Mouse (Mus musculus) ES-E14 (cell line): Measurements from ENCODE around the gene Abhd2. TPM values are rescaled to one million over a fixed set of nuclear protein-coding genes. Genes with fewer than 3 reads are reported as not detected.

Experiments used
- DNase-seq: peaks from one replicate; pipeline ENCODE4 v3.0.0-alpha.2; 2013; ENCODE audit warnings: low read depth, low spot score
- H3K27ac ChIP-seq: 2 replicates; pipeline ENCODE4 v1.5.1; 2012; ENCODE audit warnings: low read depth, mild to moderate bottlenecking, low read length, moderate library complexity, mixed read lengths; ENCODE audit not compliant: poor library complexity, insufficient read depth, severe bottlenecking
- H3K36me3 ChIP-seq: 2 replicates; pipeline ENCODE4 v1.6.1; 2012; ENCODE audit warnings: mild to moderate bottlenecking, low read length, moderate library complexity, mixed read lengths; ENCODE audit not compliant: control insufficient read depth, poor library complexity, insufficient read depth, severe bottlenecking
- H3K4me1 ChIP-seq, 2 experiments: fragments of 150-350 bp in 1 of 2; sonication (generic) in 1 of 2; 2 replicates each; pipeline ENCODE4 v1.6.1; 2012; ENCODE audit warnings: low read length in 2 of 2, mild to moderate bottlenecking in 1 of 2, mixed read lengths in 1 of 2; ENCODE audit not compliant: control insufficient read depth in 2 of 2, insufficient read depth in 2 of 2, poor library complexity in 1 of 2
- H3K4me3 ChIP-seq, 2 experiments: fragments of 150-350 bp in 1 of 2; sonication (generic) in 1 of 2; 2 replicates each; pipeline ENCODE4 v1.5.1; 2012; ENCODE audit warnings: low read length in 2 of 2, low read depth in 1 of 2, mild to moderate bottlenecking in 1 of 2, mixed read lengths in 1 of 2; ENCODE audit not compliant: insufficient read depth in 1 of 2, poor library complexity in 1 of 2, severe bottlenecking in 1 of 2
- H3K9ac ChIP-seq: 2 replicates; pipeline ENCODE4 v1.6.1; 2012; ENCODE audit warnings: low read depth, mild to moderate bottlenecking, low read length, mixed read lengths; ENCODE audit not compliant: poor library complexity, insufficient read depth, severe bottlenecking
- H3K9me3 ChIP-seq: fragments of 150-350 bp; sonication (generic); 2 replicates; pipeline ENCODE4 v1.6.1; 2012; ENCODE audit warnings: low read depth, mild to moderate bottlenecking, low read length; ENCODE audit not compliant: control insufficient read depth, insufficient read depth
- CHD2 ChIP-seq: IDR thresholded peaks from 2 replicates; pipeline ENCODE4 v1.6.1; 2014; ENCODE audit warnings: mild to moderate bottlenecking, low read depth, low read length, inconsistent platforms
- HCFC1 ChIP-seq: IDR thresholded peaks from 2 replicates; pipeline ENCODE4 v1.6.1; 2012; ENCODE audit warnings: low read length, inconsistent platforms, borderline replicate concordance; ENCODE audit not compliant: insufficient read depth
- MAFK ChIP-seq: IDR thresholded peaks from 2 replicates; pipeline ENCODE4 v1.6.1; 2014; ENCODE audit warnings: mild to moderate bottlenecking, low read depth, low read length, inconsistent platforms; ENCODE audit not compliant: insufficient read depth
- ZC3H11A ChIP-seq: IDR thresholded peaks from 2 replicates; pipeline ENCODE4 v1.6.1; 2012; ENCODE audit warnings: low read depth, mild to moderate bottlenecking, inconsistent platforms, low read length, borderline replicate concordance
- ZNF384 ChIP-seq: IDR thresholded peaks from 2 replicates; pipeline ENCODE4 v1.6.1; 2012; ENCODE audit warnings: low read depth, low read length, inconsistent platforms
- in situ Hi-C, 2 experiments: fragments of 600-800 bp; cut with MboI; formaldehyde crosslinking; loops; one replicate each; pipeline ENCODE4 v1.15.1; 2025; ENCODE audit warnings: low sequenced_read_pairs in 2 of 2, inconsistent platforms in 1 of 2; ENCODE audit not compliant: unreplicated experiment in 2 of 2
- total RNA-seq: library from RNA; depleted of rRNA; stranded (reverse); fragments of 300-350 nt; gene quantifications from 2 replicates; pipeline ENCODE4 v1.2.3, GENCODE M21; 2012

The Abhd2 gene
- total RNA-seq, 1 experiment: 58.9 TPM

- Histone ChIP-seq H3K27ac (no peak overlapping the region), H3K4me3 (no peak overlapping the region), H3K36me3 (peaks cover 19% of the 10 kb centered on the region; the same call in 1 of the 2 replicates), H3K4me1 (peaks cover 0 to 5% of the 10 kb centered on the region in 2 experiments; a peak in 1 of 4 replicates), H3K9ac (no peak overlapping the region), H3K9me3 (no peaks in the 10 kb centered on the region)
- in situ Hi-C loops: loop anchor here (25.0 kb wide), 2 partner anchors 213 to 413 kb away; partner anchors contain the start of genes Hapln3 (in 2 of the 2) and Mfge8 (in 2 of the 2)
- DNase-seq: peak; percentile 66
- peak; percentile 85 for TF ChIP-seq ZC3H11A
- no peak for TF ChIP-seq ZNF384
Measured at GRCm38 (mm10) chr7:79349738-79350386, 76.9 kb downstream of the Abhd2 start.

- TF ChIP-seq HCFC1 (no peak), CHD2 (no peak), MAFK (no peak), ZC3H11A (no peak), ZNF384 (no peak)
- Histone ChIP-seq H3K9ac (no peak overlapping the region), H3K36me3 (peaks cover 13% of the 10 kb centered on the region), H3K27ac (no peak overlapping the region), H3K9me3 (no peaks in the 10 kb centered on the region), H3K4me3 (no peak overlapping the region), H3K4me1 (0 out of 4 replicates have a peak, but pooled peaks cover 0 to 4% of the 10 kb centered on the region in 2 experiments)
- DNase-seq: no peak
- in situ Hi-C loops: loop anchor here (25.0 kb wide), 2 partner anchors 221 to 421 kb away; partner anchors contain the start of genes Hapln3 (in 2 of the 2) and Mfge8 (in 2 of the 2)
Measured at GRCm38 (mm10) chr7:79358350-79359182, 85.6 kb downstream of the Abhd2 start.

GRCm38 (mm10) chr7:79359183-79359435 lies 86.1 kb downstream of the Abhd2 start:
- in situ Hi-C loops: loop anchor here (25.0 kb wide), 2 partner anchors 222 to 422 kb away; partner anchors contain the start of genes Hapln3 (in 2 of the 2) and Mfge8 (in 2 of the 2)
- H3K9ac ChIP-seq: no peak overlapping the region
- H3K4me3 ChIP-seq: no peak overlapping the region
- DNase-seq: no peak
- H3K9me3 ChIP-seq: no peaks in the 10 kb centered on the region
- H3K27ac ChIP-seq: no peak overlapping the region
- TF ChIP-seq CHD2 (no peak), ZNF384 (no peak), ZC3H11A (no peak), HCFC1 (no peak), MAFK (no peak)
- peaks cover 13% of the 10 kb centered on the region for H3K36me3 ChIP-seq
- 0 out of 4 replicates have a peak, but pooled peaks cover 0 to 4% of the 10 kb centered on the region in 2 experiments for H3K4me1 ChIP-seq

- Histone ChIP-seq H3K9me3 (no peaks in the 10 kb centered on the region), H3K9ac (no peak overlapping the region), H3K36me3 (peaks cover 10% of the 10 kb centered on the region), H3K4me3 (no peak overlapping the region), H3K4me1 (peaks cover 0 to 4% of the 10 kb centered on the region in 2 experiments; a peak in 1 of 4 replicates), H3K27ac (no peak overlapping the region)
- TF ChIP-seq MAFK (no peak), ZNF384 (no peak), HCFC1 (no peak), CHD2 (no peak), ZC3H11A (no peak)
- in situ Hi-C loops: loop anchor here (25.0 kb wide), 2 partner anchors 223 to 423 kb away; partner anchors contain the start of genes Hapln3 (in 2 of the 2) and Mfge8 (in 2 of the 2)
- no peak for DNase-seq
Measured at GRCm38 (mm10) chr7:79360056-79360455, 87.1 kb downstream of the Abhd2 start.
